Mouse (Mus musculus): ENCODE measurements around the gene Fbxw11. TPM values are rescaled to one million over a fixed set of nuclear protein-coding genes. Genes with fewer than 3 reads are reported as not detected.
"Not testable (repeated sequence)": the region's sequence is repeated elsewhere in the genome, so short reads cannot be mapped to it uniquely, and the experiment has no call there.

Fbxw11 gene
- total RNA-seq, 2 experiments from 2014 or later = 8.4 to 14.9 TPM

DNA sequence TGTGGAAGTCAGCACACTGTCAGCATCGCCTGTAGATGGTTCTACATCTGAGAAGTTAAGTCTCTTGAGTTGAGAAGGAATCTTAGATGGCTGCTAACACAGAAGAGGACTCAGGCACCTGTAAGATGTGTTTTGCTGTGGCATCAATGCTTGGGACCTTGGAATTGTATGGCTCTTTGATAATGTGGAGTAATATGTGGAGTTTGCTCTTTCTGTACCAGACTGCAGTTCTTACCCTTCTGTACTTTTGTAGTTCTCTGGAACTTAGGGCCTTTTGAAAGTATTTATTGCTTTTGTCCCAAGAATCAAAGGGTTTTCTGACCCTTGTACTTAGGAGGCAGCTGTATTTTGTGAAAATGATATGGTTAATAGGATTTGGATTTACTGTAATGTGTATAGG, 9.2 kb downstream of the Fbxw11 start:
- ATAC-seq (replicated peaks; ENCODE audit: low FRiP score, poor library complexity, severe bottlenecking) = no peak

DNA sequence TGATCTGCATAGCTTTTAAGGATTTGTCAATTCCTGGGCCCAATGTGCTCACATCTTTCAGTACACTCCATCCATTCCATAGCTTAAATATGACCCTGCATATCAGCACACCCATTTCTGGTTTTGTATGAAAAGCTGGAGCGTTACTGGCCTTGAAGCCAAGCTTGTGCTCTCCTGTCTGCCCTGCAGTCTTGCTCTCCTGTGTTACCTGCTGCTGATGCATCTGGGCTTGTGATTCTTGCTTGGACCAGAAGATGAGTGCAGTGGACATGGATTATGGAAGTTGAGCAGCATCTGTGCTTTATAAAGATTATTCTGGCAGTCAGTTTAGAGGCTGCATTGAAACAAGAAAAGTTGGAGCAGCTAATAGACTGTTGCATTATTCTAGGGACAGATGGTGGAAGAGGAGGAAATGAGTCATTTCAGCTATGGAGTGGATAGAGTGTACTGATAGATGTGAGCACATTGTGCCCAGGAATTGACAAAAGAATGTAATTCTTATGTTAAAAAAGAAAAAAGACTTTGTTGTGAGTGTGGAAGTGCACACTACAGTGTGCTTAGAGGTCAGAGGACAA, 19.6 kb downstream of the Fbxw11 start:
- ATAC-seq (replicated peaks; ENCODE audit: low FRiP score, poor library complexity, severe bottlenecking) = no peak

DNA sequence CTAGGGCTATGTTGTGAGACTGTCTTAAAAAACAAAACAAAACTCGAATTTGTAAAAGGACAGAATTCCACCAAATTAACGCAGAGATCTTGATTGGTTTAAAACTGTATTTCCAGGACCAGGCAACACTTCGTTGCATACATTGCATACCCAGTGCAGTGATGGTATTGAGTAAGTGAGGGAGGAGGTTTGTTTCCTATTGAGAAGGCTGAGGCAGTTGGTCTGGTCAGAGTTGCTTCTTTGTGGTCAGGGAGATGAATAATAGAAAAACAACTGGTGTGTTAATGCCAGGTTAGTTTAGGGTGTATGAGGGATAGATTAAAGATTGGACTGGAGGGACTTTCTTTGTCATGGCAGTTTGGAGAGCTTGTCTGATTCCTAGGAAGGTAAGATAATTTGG, 23.1 kb downstream of the Fbxw11 start:
- no peak for ATAC-seq (replicated peaks; ENCODE audit: low FRiP score, poor library complexity, severe bottlenecking)

GRCm38 (mm10) chr11:32666983-32667382, 24.5 kb downstream of the Fbxw11 start:
- ATAC-seq (replicated peaks; ENCODE audit: low FRiP score, poor library complexity, severe bottlenecking) = no peak

DNA sequence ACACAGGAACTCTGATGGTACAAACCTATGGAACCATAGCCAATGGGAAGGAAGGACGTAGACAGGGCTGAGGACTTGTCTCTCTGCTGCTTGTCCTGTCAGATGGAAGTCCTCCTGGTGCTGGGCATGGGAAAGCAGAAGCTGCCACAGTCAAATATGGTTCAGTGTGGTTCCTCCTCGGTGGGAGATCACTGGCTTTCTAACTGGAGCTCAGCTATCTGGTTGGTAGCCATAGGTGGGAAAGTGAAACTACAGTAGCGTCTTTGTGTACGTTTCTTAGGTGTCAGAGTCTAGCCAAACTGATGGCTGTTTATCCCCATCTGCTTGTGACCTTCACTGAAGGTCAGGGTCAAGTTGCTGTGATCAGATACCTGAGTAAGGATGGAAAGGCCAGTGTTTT, 29.0 kb downstream of the Fbxw11 start:
- ATAC-seq (replicated peaks; ENCODE audit: low FRiP score, poor library complexity, severe bottlenecking) = 0 out of 2 replicates have a peak, but pooled peaks have one; percentile 6

DNA sequence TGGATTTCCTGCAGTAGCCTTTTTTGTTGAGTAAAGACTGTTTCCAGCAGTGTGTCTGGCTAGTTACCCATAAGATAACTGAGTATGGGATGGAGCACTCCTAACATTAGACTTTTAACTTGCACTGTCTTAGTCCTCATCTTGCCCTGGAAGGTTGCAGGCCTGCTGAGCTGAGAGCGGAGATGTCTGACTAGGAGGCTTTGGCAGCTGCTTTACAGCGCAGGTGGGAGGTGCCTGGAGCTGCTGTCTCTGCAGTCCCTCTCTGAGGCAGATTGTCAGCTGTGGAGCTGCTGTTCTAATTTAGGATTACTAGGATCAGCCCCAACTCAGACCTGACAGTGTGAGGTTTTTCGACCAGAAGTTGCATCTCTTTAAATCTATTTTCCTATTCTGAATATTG, 34.3 kb downstream of the Fbxw11 start:
- ATAC-seq (replicated peaks; ENCODE audit: low FRiP score, poor library complexity, severe bottlenecking) = no peak

GRCm38 (mm10) chr11:32677811-32678210, 35.3 kb downstream of the Fbxw11 start:
- ATAC-seq (replicated peaks; ENCODE audit: low FRiP score, poor library complexity, severe bottlenecking) = no peak

DNA sequence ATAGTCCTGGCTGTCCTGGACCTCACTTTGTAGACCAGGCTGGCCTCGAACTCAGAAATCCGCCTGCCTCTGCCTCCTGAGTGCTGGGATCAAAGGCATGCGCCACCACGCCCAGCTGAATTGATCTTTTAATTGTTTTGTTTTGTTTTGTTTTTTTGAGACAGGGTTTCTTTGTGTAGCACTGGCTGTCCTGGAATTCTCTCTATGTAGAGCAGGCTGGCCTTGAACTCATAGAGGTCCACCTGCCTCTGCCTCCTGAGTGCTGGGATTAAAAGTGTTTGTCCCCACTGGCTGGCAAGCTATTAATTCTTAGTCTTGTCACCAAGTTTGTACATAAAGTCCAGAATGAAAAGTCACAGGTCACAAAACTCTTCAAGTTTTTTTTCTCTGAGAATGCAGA, 36.6 kb downstream of the Fbxw11 start:
- not testable (repeated sequence) for ATAC-seq (replicated peaks; ENCODE audit: low FRiP score, poor library complexity, severe bottlenecking)

DNA sequence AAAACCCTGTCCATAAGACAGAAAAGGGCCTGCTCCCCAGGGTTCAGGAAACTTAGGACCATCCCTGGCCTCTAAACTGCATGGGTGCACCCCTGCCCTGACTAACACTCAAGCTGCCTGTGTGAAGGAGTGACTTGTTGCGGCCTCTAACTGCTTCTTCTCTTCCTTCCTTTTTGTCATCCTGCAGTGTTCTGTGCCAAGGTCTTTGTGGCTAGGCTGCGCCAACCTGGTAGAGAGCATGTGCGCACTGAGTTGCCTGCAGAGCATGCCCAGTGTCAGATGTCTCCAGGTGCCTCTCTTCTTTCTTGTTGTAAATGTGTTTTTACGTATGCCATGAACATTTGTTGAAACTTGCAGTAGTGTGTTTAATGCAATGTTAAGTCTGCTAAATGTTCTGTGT, 37.5 kb downstream of the Fbxw11 start:
- no peak for ATAC-seq (replicated peaks; ENCODE audit: low FRiP score, poor library complexity, severe bottlenecking)

GRCm38 (mm10) chr11:32681192-32681795, 38.8 kb downstream of the Fbxw11 start:
- ATAC-seq (replicated peaks; ENCODE audit: low FRiP score, poor library complexity, severe bottlenecking) = no peak

DNA sequence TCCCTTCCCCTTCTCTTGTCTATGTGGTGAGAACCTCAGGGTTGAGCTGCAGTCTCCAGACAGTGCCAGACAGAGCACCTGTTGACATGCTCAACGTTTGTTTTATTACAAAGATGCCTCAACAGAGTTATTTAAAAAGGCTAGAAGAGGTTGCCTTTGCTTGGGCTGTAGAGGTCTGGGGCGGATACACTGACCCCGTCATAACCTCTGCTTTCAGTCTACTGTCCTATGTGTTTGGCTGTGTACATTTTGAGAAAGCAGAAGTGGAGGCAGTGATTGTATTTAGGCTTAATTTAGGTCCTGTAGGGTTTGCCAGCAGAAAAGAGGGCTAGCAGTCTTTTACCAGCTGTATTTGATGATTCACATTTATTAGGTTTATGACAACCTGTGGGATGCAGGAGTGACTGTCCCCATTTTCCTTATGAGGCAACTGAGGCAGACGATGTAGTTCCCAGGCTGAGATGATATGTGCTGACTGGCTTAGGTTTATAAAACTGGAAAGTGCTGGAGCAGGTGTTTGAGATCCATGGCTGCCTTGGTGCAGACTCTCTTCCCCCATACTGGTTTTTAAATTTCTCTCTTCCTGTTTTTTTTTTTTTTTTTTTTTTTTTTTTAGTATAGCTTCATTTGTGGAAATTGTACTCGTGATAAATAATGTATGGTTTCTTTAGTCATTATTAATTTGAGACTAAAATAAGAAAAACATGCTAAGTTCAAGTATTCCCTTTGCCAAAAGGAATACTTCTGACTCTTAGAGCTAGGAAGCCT, 40.0 kb downstream of the Fbxw11 start:
- no peak for ATAC-seq (replicated peaks; ENCODE audit: low FRiP score, poor library complexity, severe bottlenecking)

DNA sequence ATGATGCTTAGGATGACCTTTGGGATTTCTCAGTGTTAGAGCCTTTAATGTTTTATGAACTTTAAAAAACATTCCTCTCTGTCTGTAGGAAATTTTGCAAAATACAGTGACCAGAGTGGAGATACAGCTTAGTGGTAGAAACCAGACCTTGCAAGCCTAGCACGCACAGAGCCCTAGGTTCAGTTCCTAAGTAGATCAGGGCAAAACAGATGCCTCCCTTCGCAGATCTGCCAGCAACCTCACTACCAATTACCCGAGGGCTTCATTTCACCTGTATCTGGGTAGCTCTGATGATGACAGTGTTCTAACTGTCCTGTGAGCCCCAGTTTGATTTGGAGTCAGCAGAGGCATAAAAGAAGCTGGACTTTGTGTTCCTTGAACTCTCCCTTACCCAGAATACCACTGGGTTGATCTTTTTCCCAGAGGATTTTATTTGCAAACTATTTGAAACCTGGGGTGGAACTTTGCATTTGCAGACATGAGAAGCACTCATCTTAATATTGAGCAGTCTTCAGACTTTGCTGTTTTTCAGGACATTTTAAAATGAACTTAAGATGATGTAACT, 42.2 kb downstream of the Fbxw11 start:
- no peak for ATAC-seq (replicated peaks; ENCODE audit: low FRiP score, poor library complexity, severe bottlenecking)

GRCm38 (mm10) chr11:32688245-32688855, 45.8 kb downstream of the Fbxw11 start:
- ATAC-seq (replicated peaks; ENCODE audit: low FRiP score, poor library complexity, severe bottlenecking) = no peak

DNA sequence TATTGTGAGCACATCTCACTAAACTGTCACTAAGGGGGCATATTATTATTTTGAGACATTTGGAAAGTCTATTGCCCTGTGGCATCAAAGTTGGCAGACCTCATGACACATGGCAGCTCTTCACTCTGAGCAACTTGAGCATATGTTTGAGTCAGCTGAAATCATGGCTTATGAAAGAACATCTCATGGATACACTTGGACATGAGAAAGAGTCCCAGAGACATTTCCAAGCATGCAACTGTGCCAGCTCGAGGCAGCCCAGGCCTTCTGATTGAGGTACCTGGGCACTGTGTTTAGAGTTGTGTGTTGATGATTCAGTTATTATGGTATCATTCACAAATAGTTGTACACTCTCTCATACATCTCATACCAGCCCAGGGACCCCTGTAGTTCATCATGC, 47.0 kb downstream of the Fbxw11 start:
- ATAC-seq (replicated peaks; ENCODE audit: low FRiP score, poor library complexity, severe bottlenecking) = no peak

DNA sequence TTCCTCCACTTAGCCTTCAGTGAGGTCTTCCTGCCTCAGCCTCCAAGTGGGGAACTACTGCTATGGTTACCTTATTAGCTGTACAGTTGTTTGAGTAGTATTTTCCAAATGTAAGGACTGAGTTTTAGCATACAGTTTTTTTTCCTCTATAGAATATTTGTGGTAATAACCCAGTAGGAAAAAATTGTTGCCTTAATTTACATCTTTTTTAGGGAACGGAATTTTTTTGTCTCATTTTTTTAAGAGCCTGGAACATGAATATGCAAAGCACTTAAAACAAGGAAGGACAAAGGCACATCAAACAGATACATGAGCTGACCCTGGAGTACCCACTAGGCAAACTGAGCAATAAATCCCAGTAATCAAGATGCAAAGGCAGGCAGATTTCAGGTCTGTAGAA, 50.3 kb downstream of the Fbxw11 start:
- ATAC-seq (replicated peaks; ENCODE audit: low FRiP score, poor library complexity, severe bottlenecking) = no peak

- ATAC-seq (replicated peaks; ENCODE audit: low FRiP score, poor library complexity, severe bottlenecking) = no peak
Measured at GRCm38 (mm10) chr11:32693431-32694141, 51.1 kb downstream of the Fbxw11 start.

- ATAC-seq (replicated peaks; ENCODE audit: low FRiP score, poor library complexity, severe bottlenecking) = not testable (repeated sequence)
Measured at GRCm38 (mm10) chr11:32694322-32695003, 51.9 kb downstream of the Fbxw11 start.

DNA sequence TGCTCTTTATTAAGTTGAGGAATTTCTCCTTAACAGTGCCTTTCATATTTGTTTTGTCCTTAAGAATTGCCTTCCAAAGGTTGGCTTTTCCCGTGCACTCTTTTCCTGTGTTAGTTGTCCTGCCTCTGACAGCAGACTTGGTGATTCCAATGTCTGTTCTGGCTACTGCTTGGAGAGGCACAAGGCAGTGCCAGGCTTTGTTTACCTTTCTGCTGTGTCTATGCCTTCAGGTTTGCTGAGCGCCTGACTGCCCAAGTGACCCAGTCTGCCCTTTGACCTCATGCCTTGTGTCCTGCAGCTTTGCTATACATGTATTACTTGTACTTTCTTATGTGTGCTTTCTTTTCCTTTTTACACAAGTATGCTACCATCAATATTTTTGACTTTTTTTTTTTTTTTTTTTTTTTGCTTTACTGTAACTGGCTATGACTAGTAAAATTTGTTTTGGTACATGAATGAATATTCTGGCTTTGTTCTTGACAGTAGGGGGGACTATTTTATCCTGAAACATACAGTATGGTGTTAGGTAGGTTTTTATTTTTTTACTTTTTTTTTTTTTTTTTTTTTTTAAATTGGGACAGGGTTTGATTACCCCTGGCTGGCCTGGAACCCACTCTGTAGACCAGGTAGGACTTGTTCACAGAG, 54.0 kb downstream of the Fbxw11 start:
- ATAC-seq (replicated peaks; ENCODE audit: low FRiP score, poor library complexity, severe bottlenecking) = no peak

- no peak for ATAC-seq (replicated peaks; ENCODE audit: low FRiP score, poor library complexity, severe bottlenecking)
Measured at GRCm38 (mm10) chr11:32697695-32698094, 55.2 kb downstream of the Fbxw11 start.
